Comparison of ENCODE assay signal across 13 mouse cellular contexts in genomic region chr12:102359390-102359789, GRCm38 (mm10).
"Had no signal": no experiment of that assay in that cellular context is flagged by ENCODE, and none has a peak within 500 bp of the region (broad histone marks: within the 10 kb centered on the region; RNA-seq: fewer than 3 reads in every experiment).

No protein-coding gene starts in this region.

- H3K4me3 ChIP-seq: limb, embryonic 15.5 days; lung, embryonic 15.5 days; midbrain, embryonic 12.5 days; neural tube, embryonic 13.5 days had no signal

- H3K27ac ChIP-seq: kidney, postnatal 0 days; limb, embryonic 15.5 days; lung, embryonic 15.5 days; midbrain, embryonic 12.5 days; neural tube, embryonic 13.5 days had no signal

- H3K9me3 ChIP-seq: limb, embryonic 15.5 days; lung, embryonic 15.5 days; midbrain, embryonic 12.5 days; neural tube, embryonic 13.5 days had no signal

- H3K36me3 ChIP-seq: midbrain, embryonic 12.5 days; neural tube, embryonic 13.5 days had no signal

- H3K9ac ChIP-seq: limb, embryonic 15.5 days; lung, embryonic 15.5 days; midbrain, embryonic 12.5 days; neural tube, embryonic 13.5 days had no signal

- DNase-seq: kidney, adult 11 months; kidney, adult 9 months; kidney, postnatal 36 days; layer of hippocampus, adult 9-11 months; layer of hippocampus, postnatal 36 days; right cerebral cortex, postnatal 14 days; thymus, postnatal 36 days had no signal

- H3K27me3 ChIP-seq: limb, embryonic 15.5 days; lung, embryonic 15.5 days; midbrain, embryonic 12.5 days; neural tube, embryonic 13.5 days had no signal

- H3K4me2 ChIP-seq: limb, embryonic 15.5 days; lung, embryonic 15.5 days; midbrain, embryonic 12.5 days; neural tube, embryonic 13.5 days had no signal

- ATAC-seq: midbrain, embryonic 16.5 days had no signal

- H3K4me1 ChIP-seq: lung, embryonic 15.5 days; midbrain, embryonic 12.5 days; neural tube, embryonic 13.5 days had no signal
